Mouse (Mus musculus) ES-Bruce4 (cell line): ENCODE results near the gene Numbl. TPM values are rescaled to one million over a fixed set of nuclear protein-coding genes. Genes with fewer than 3 reads are reported as not detected.
A peak's percentile ranks its signal among the peaks of the same experiment; 100 is the strongest.

Experiments used
- H3K27ac ChIP-seq: 2 replicates; pipeline ENCODE4 v1.5.1; 2012; ENCODE audit warnings: low read length, inconsistent platforms; ENCODE audit not compliant: insufficient read depth
- H3K27me3 ChIP-seq: 2 replicates; pipeline ENCODE4 v1.6.1; 2012; ENCODE audit warnings: mild to moderate bottlenecking, low read length, inconsistent platforms; ENCODE audit not compliant: control insufficient read depth, poor library complexity, insufficient read depth, severe bottlenecking
- H3K36me3 ChIP-seq: 2 replicates; pipeline ENCODE4 v1.6.1; 2012; ENCODE audit warnings: inconsistent platforms, mild to moderate bottlenecking, low read length, moderate library complexity; ENCODE audit not compliant: control insufficient read depth, poor library complexity, insufficient read depth, severe bottlenecking
- H3K4me1 ChIP-seq: one replicate; pipeline ENCODE4 v1.8.1; 2011; ENCODE audit warnings: low read length; ENCODE audit not compliant: control insufficient read depth, insufficient read depth
- H3K4me3 ChIP-seq: 2 replicates; pipeline ENCODE4 v1.5.1; 2011; ENCODE audit warnings: low read depth, mild to moderate bottlenecking, low read length
- H3K9ac ChIP-seq: 2 replicates; pipeline ENCODE4 v1.6.1; 2012; ENCODE audit warnings: low read depth, mild to moderate bottlenecking, inconsistent platforms; ENCODE audit not compliant: poor library complexity, severe bottlenecking
- H3K9me3 ChIP-seq: replicated peaks from 2 replicates; pipeline ENCODE4 v1.6.1; 2012; ENCODE audit warnings: mild to moderate bottlenecking, low read length, inconsistent platforms; ENCODE audit not compliant: control insufficient read depth, poor library complexity, insufficient read depth, severe bottlenecking
- CTCF ChIP-seq: IDR thresholded peaks from one replicate; pipeline ENCODE4 v1.8.1; 2011; ENCODE audit warnings: low read depth, low read length
- EP300 ChIP-seq: IDR thresholded peaks from 2 replicates; pipeline ENCODE4 v1.6.1; 2011; ENCODE audit warnings: low read depth, low read length; ENCODE audit not compliant: insufficient read depth
- POLR2A ChIP-seq: IDR thresholded peaks from one replicate; pipeline ENCODE4 v1.8.1; 2011; ENCODE audit warnings: low read length; ENCODE audit not compliant: insufficient read depth
- polyA plus RNA-seq: library from polyadenylated mRNA; stranded (reverse); fragments of >200 nt; gene quantifications from 2 replicates; pipeline ENCODE4 v1.2.4, GENCODE M21; 2011; ENCODE audit warnings: low read depth; ENCODE audit not compliant: missing spikeins, insufficient read depth, insufficient read length

The Numbl gene
- polyA plus RNA-seq, 1 experiment, result 32.9 TPM

GRCm38 (mm10) chr7:27307551-27307950 is 49.3 kb downstream of the Numbl start:
- Histone ChIP-seq H3K27me3 (no peaks in the 10 kb centered on the region), H3K27ac (peak overlapping the region; percentile 94), H3K36me3 (0 out of 2 replicates have a peak, but pooled peaks cover 2% of the 10 kb centered on the region), H3K4me1 (no peaks in the 10 kb centered on the region), H3K9me3 (no peaks in the 10 kb centered on the region), H3K9ac (peak overlapping the region; percentile 32; the same call in 1 of the 2 replicates), H3K4me3 (no peak overlapping the region)
- TF ChIP-seq CTCF, result peak; percentile 59
- TF ChIP-seq EP300, result no peak

- peak; percentile 61; the same call in 1 of the 2 replicates for TF ChIP-seq EP300
- TF ChIP-seq POLR2A, result no peak
- Histone ChIP-seq H3K27ac (peak overlapping the region; percentile 94), H3K4me1 (no peaks in the 10 kb centered on the region), H3K9ac (peak overlapping the region; percentile 32), H3K27me3 (no peaks in the 10 kb centered on the region), H3K36me3 (peaks cover 12% of the 10 kb centered on the region), H3K4me3 (peak overlapping the region; percentile 61), H3K9me3 (peaks cover 10% of the 10 kb centered on the region)
Measured at GRCm38 (mm10) chr7:27308821-27309549, 50.8 kb downstream of the Numbl start.

- TF ChIP-seq POLR2A (no peak), CTCF (no peak), EP300 (no peak)
- Histone ChIP-seq H3K27me3 (no peaks in the 10 kb centered on the region), H3K27ac (peak overlapping the region; percentile 93), H3K36me3 (peaks cover 16% of the 10 kb centered on the region), H3K9ac (peak overlapping the region; percentile 22), H3K4me3 (peak overlapping the region; percentile 71), H3K4me1 (no peaks in the 10 kb centered on the region), H3K9me3 (peaks cover 18% of the 10 kb centered on the region)
Measured at GRCm38 (mm10) chr7:27309832-27310231, 51.6 kb downstream of the Numbl start.

GRCm38 (mm10) chr7:27310306-27310705 is 52.1 kb downstream of the Numbl start:
- Histone ChIP-seq H3K9ac (peak overlapping the region; percentile 22), H3K4me3 (peak overlapping the region; percentile 71), H3K27ac (peak overlapping the region; percentile 93)

GRCm38 (mm10) chr7:27310996-27311535 is 52.8 kb downstream of the Numbl start:
- peaks cover 19% of the 10 kb centered on the region for H3K9me3 ChIP-seq
- H3K27ac ChIP-seq, result peak overlapping the region; percentile 97
- TF ChIP-seq POLR2A, result peak; percentile 13
- TF ChIP-seq CTCF, result no peak
- no peaks in the 10 kb centered on the region for H3K4me1 ChIP-seq
- no peaks in the 10 kb centered on the region for H3K27me3 ChIP-seq
- peak overlapping the region; percentile 57 for H3K9ac ChIP-seq
- H3K4me3 ChIP-seq, result peak overlapping the region; percentile 71
- H3K36me3 ChIP-seq, result peaks cover 16% of the 10 kb centered on the region

More at GRCm38 (mm10) chr7:27310306-27310705, 52.1 kb downstream of the Numbl start:
- peaks cover 19% of the 10 kb centered on the region for H3K9me3 ChIP-seq
- no peaks in the 10 kb centered on the region for H3K4me1 ChIP-seq
- TF ChIP-seq CTCF, result no peak
- TF ChIP-seq POLR2A, result no peak
- TF ChIP-seq EP300, result no peak
- H3K27me3 ChIP-seq, result no peaks in the 10 kb centered on the region
- peaks cover 16% of the 10 kb centered on the region for H3K36me3 ChIP-seq

- Histone ChIP-seq H3K4me1 (no peaks in the 10 kb centered on the region), H3K9ac (peak overlapping the region; percentile 57), H3K27me3 (no peaks in the 10 kb centered on the region), H3K27ac (peak overlapping the region; percentile 95), H3K36me3 (peaks cover 16% of the 10 kb centered on the region), H3K4me3 (peak overlapping the region; percentile 58), H3K9me3 (peaks cover 19% of the 10 kb centered on the region)
- TF ChIP-seq POLR2A, result no peak
- no peak for TF ChIP-seq CTCF
- no peak for TF ChIP-seq EP300
Measured at GRCm38 (mm10) chr7:27311651-27312284, 53.5 kb downstream of the Numbl start.
